Mouse (Mus musculus) ES-E14 (cell line): Measurements from ENCODE around the gene Lingo1. TPM values are rescaled to one million over a fixed set of nuclear protein-coding genes. Genes with fewer than 3 reads are reported as not detected.

Experiments
- DNase-seq: peaks from one replicate; pipeline ENCODE4 v3.0.0-alpha.2; 2013; ENCODE audit warnings: low read depth, low spot score
- H3K27ac ChIP-seq: 2 replicates; pipeline ENCODE4 v1.5.1; 2012; ENCODE audit warnings: low read depth, mild to moderate bottlenecking, low read length, moderate library complexity, mixed read lengths; ENCODE audit not compliant: poor library complexity, insufficient read depth, severe bottlenecking
- H3K36me3 ChIP-seq: 2 replicates; pipeline ENCODE4 v1.6.1; 2012; ENCODE audit warnings: mild to moderate bottlenecking, low read length, moderate library complexity, mixed read lengths; ENCODE audit not compliant: control insufficient read depth, poor library complexity, insufficient read depth, severe bottlenecking
- H3K4me1 ChIP-seq, 2 experiments: fragments of 150-350 bp in 1 of 2; sonication (generic) in 1 of 2; 2 replicates each; pipeline ENCODE4 v1.6.1; 2012; ENCODE audit warnings: low read length in 2 of 2, mild to moderate bottlenecking in 1 of 2, mixed read lengths in 1 of 2; ENCODE audit not compliant: control insufficient read depth in 2 of 2, insufficient read depth in 2 of 2, poor library complexity in 1 of 2
- H3K4me3 ChIP-seq, 2 experiments: fragments of 150-350 bp in 1 of 2; sonication (generic) in 1 of 2; 2 replicates each; pipeline ENCODE4 v1.5.1; 2012; ENCODE audit warnings: low read length in 2 of 2, low read depth in 1 of 2, mild to moderate bottlenecking in 1 of 2, mixed read lengths in 1 of 2; ENCODE audit not compliant: insufficient read depth in 1 of 2, poor library complexity in 1 of 2, severe bottlenecking in 1 of 2
- H3K9ac ChIP-seq: 2 replicates; pipeline ENCODE4 v1.6.1; 2012; ENCODE audit warnings: low read depth, mild to moderate bottlenecking, low read length, mixed read lengths; ENCODE audit not compliant: poor library complexity, insufficient read depth, severe bottlenecking
- H3K9me3 ChIP-seq: fragments of 150-350 bp; sonication (generic); 2 replicates; pipeline ENCODE4 v1.6.1; 2012; ENCODE audit warnings: low read depth, mild to moderate bottlenecking, low read length; ENCODE audit not compliant: control insufficient read depth, insufficient read depth
- CHD2 ChIP-seq: IDR thresholded peaks from 2 replicates; pipeline ENCODE4 v1.6.1; 2014; ENCODE audit warnings: mild to moderate bottlenecking, low read depth, low read length, inconsistent platforms
- HCFC1 ChIP-seq: IDR thresholded peaks from 2 replicates; pipeline ENCODE4 v1.6.1; 2012; ENCODE audit warnings: low read length, inconsistent platforms, borderline replicate concordance; ENCODE audit not compliant: insufficient read depth
- MAFK ChIP-seq: IDR thresholded peaks from 2 replicates; pipeline ENCODE4 v1.6.1; 2014; ENCODE audit warnings: mild to moderate bottlenecking, low read depth, low read length, inconsistent platforms; ENCODE audit not compliant: insufficient read depth
- ZC3H11A ChIP-seq: IDR thresholded peaks from 2 replicates; pipeline ENCODE4 v1.6.1; 2012; ENCODE audit warnings: low read depth, mild to moderate bottlenecking, inconsistent platforms, low read length, borderline replicate concordance
- ZNF384 ChIP-seq: IDR thresholded peaks from 2 replicates; pipeline ENCODE4 v1.6.1; 2012; ENCODE audit warnings: low read depth, low read length, inconsistent platforms
- in situ Hi-C, 2 experiments: fragments of 600-800 bp; cut with MboI; formaldehyde crosslinking; loops; one replicate each; pipeline ENCODE4 v1.15.1; 2025; ENCODE audit warnings: low sequenced_read_pairs in 2 of 2, inconsistent platforms in 1 of 2; ENCODE audit not compliant: unreplicated experiment in 2 of 2
- total RNA-seq: library from RNA; depleted of rRNA; stranded (reverse); fragments of 300-350 nt; gene quantifications from 2 replicates; pipeline ENCODE4 v1.2.3, GENCODE M21; 2012

Gene Lingo1
- total RNA-seq, 1 experiment = 1.3 TPM

DNA sequence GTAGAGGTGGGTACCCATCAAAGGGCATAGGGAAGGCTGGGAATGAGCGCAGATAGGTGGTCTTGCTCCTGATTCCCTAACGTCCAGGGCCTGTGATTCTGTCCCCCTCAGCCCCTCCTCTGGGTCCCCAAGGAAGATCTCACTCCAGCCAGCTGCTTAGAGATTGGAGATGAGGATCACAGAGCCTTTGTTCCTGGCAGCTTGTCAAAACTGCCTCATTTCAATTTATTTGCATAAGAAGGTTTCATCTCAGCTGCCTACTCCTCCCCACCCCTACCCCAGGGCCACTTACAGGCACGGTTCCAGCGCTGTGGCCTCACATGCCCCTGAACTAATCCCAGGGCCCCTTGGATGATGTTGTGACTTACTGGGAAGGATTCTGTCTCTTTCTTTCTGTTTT is 33.9 kb upstream of the Lingo1 start:
- H3K4me1 ChIP-seq = peaks cover 0 to 6% of the 10 kb centered on the region in 2 experiments; a peak in 2 of 4 replicates
- H3K36me3 ChIP-seq = no peaks in the 10 kb centered on the region
- DNase-seq = peak; percentile 41
- no peaks in the 10 kb centered on the region for H3K9me3 ChIP-seq
- H3K4me3 ChIP-seq = no peak overlapping the region
- in situ Hi-C loops = no loop called here
- no peak overlapping the region for H3K9ac ChIP-seq
- no peak overlapping the region for H3K27ac ChIP-seq
- no peak for TF ChIP-seq MAFK
- TF ChIP-seq HCFC1 = no peak
- TF ChIP-seq ZNF384 = no peak
- no peak for TF ChIP-seq ZC3H11A
- no peak for TF ChIP-seq CHD2

DNA sequence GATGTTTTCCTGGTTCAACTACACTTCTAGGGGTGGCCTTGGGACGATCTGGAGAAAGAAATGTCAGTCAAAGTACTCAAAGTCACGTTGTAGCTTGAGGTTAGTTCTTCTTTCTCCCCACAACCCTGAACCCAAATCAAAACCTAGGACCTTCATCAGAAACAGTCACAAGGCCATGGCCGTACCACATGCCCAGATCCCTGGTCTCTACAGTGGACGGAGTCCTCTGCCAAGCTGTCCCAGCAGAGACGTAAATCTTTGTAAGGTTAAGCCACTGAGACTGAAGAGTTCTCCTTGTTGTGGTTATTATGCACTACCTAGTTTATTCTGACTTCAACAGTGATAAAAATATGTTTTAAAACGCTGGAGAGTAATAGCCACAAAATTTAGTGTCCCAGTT is 32.6 kb upstream of the Lingo1 start:
- DNase-seq = no peak
- Histone ChIP-seq H3K9ac (no peak overlapping the region), H3K4me3 (no peak overlapping the region), H3K9me3 (no peaks in the 10 kb centered on the region), H3K4me1 (peaks cover 0 to 6% of the 10 kb centered on the region in 2 experiments; a peak in 2 of 4 replicates), H3K27ac (no peak overlapping the region), H3K36me3 (no peaks in the 10 kb centered on the region)
- in situ Hi-C loops = no loop called here
- TF ChIP-seq ZC3H11A (no peak), MAFK (no peak), HCFC1 (no peak), ZNF384 (no peak), CHD2 (no peak)

- Histone ChIP-seq H3K27ac (no peak overlapping the region), H3K36me3 (no peaks in the 10 kb centered on the region), H3K4me3 (no peak overlapping the region), H3K9me3 (no peaks in the 10 kb centered on the region), H3K4me1 (peaks cover 0 to 6% of the 10 kb centered on the region in 2 experiments; a peak in 2 of 4 replicates), H3K9ac (no peak overlapping the region)
- TF ChIP-seq HCFC1 (no peak), MAFK (no peak), CHD2 (no peak), ZNF384 (no peak)
- DNase-seq = no peak
- in situ Hi-C loops = no loop called here
Observed at GRCm38 (mm10) chr9:56828146-56828545, 31.9 kb upstream of the Lingo1 start.

- DNase-seq = no peak
- Histone ChIP-seq H3K36me3 (no peaks in the 10 kb centered on the region), H3K9ac (no peak overlapping the region), H3K9me3 (no peaks in the 10 kb centered on the region), H3K4me1 (peaks cover 0 to 6% of the 10 kb centered on the region in 2 experiments; a peak in 2 of 4 replicates), H3K4me3 (peak overlapping the region; percentile 25 to 38), H3K27ac (no peak overlapping the region)
- in situ Hi-C loops = no loop called here
- TF ChIP-seq MAFK (no peak), HCFC1 (no peak), ZNF384 (no peak), CHD2 (no peak), ZC3H11A (no peak)
Observed at GRCm38 (mm10) chr9:56825476-56826213, 29.4 kb upstream of the Lingo1 start.
